28 mouse cellular contexts compared by ENCODE assay signal in genomic region chr16:26211418-26211817, GRCm38 (mm10).
DNase-seq lines count a peak whose midpoint lies in the region; ATAC-seq and TF ChIP-seq lines count a peak whose summit lies in the region.
"Had no signal": no experiment of that assay in that cellular context is flagged by ENCODE, and none has a peak within 500 bp of the region (broad histone marks: within the 10 kb centered on the region; RNA-seq: fewer than 3 reads in every experiment).

No protein-coding gene starts in this region.

- 39% methylated on average over 3 of the region's 3 CpGs for WGBS in lung, embryonic 14.5 days
- WGBS in midbrain, embryonic 10.5 days: 88% methylated on average over 3 of the region's 3 CpGs
- WGBS in liver, postnatal 0 days (ENCODE audit: insufficient replicate concordance): 73% methylated on average over 3 of the region's 3 CpGs

- no peaks in the 10 kb centered on the region for H3K36me3 ChIP-seq in lung, embryonic 14.5 days (ENCODE audit: insufficient read depth)
- H3K36me3 ChIP-seq in midbrain, embryonic 10.5 days: no peaks in the 10 kb centered on the region
- H3K36me3 ChIP-seq in liver, postnatal 0 days (replicated peaks; ENCODE audit: insufficient read depth, low read length): no peaks in the 10 kb centered on the region
- H3K36me3 ChIP-seq: embryonic facial prominence, embryonic 12.5 days; G1E; heart, embryonic 12.5 days; heart, embryonic 15.5 days had no signal

- no peak for TF ChIP-seq CTCF in lung, embryonic 14.5 days (IDR thresholded peaks at IDR 0.05; ENCODE audit: low read depth)
- TF ChIP-seq CTCF in liver, postnatal 0 days (IDR thresholded peaks at IDR 0.05; ENCODE audit: low read depth): no peak

- H3K9ac ChIP-seq in lung, embryonic 14.5 days: no peak overlapping the region
- no peak overlapping the region for H3K9ac ChIP-seq in liver, postnatal 0 days (replicated peaks)
- H3K9ac ChIP-seq: embryonic facial prominence, embryonic 12.5 days; forebrain, postnatal 0 days; heart, embryonic 12.5 days; heart, embryonic 15.5 days; hindbrain, embryonic 14.5 days had no signal

- no peak overlapping the region for H3K27ac ChIP-seq in lung, embryonic 14.5 days (ENCODE audit: low read depth)
- H3K27ac ChIP-seq in midbrain, embryonic 10.5 days (replicated peaks): no peak overlapping the region
- H3K27ac ChIP-seq in liver, postnatal 0 days (ENCODE audit: low read depth): no peak overlapping the region
- H3K27ac ChIP-seq: embryonic facial prominence, embryonic 12.5 days; gastrocnemius, adult 2 months; heart, embryonic 15.5 days; hindbrain, embryonic 14.5 days; hindbrain, postnatal 0 days had no signal

- H3K27me3 ChIP-seq in lung, embryonic 14.5 days (ENCODE audit: insufficient read depth, low read length): no peaks in the 10 kb centered on the region
- no peaks in the 10 kb centered on the region for H3K27me3 ChIP-seq in midbrain, embryonic 10.5 days (ENCODE audit: low read depth, poor library complexity, severe bottlenecking)
- H3K27me3 ChIP-seq in liver, postnatal 0 days (ENCODE audit: insufficient read depth, low read length): no peaks in the 10 kb centered on the region
- H3K27me3 ChIP-seq: CH12.LX; embryonic facial prominence, embryonic 12.5 days; heart, embryonic 12.5 days; heart, embryonic 15.5 days had no signal

- no peak for TF ChIP-seq EP300 in liver, postnatal 0 days (IDR thresholded peaks at IDR 0.05; ENCODE audit: low read depth)

- H3K4me1 ChIP-seq in lung, embryonic 14.5 days (ENCODE audit: insufficient read depth): no peaks in the 10 kb centered on the region
- H3K4me1 ChIP-seq in midbrain, embryonic 10.5 days: no peaks in the 10 kb centered on the region
- no peaks in the 10 kb centered on the region for H3K4me1 ChIP-seq in liver, postnatal 0 days (ENCODE audit: insufficient read depth)
- H3K4me1 ChIP-seq: embryonic facial prominence, embryonic 12.5 days; heart, embryonic 15.5 days had no signal

- DNase-seq in lung, embryonic 14.5 days: peak; percentile 22
- DNase-seq in lung, postnatal 25 days (ENCODE audit: low spot score): no peak
- DNase-seq in 3T3-L1 (ENCODE audit: low read depth, low spot score): peak; percentile 98
- peak; percentile 77 for DNase-seq in NIH3T3 (ENCODE audit: low read depth)
- DNase-seq in fibroblast of lung, adult 2 months (ENCODE audit: low read depth): peak; percentile 61
- no peak for DNase-seq in midbrain, embryonic 10.5 days (ENCODE audit: low spot score)
- no peak for DNase-seq in liver, postnatal 0 days
- DNase-seq: adrenal gland, postnatal 10 days; adrenal gland, postnatal 36 days; cerebellum, adult 18-20 months; cerebellum, adult 9-10 months; cerebellum, postnatal 14 days; forebrain, postnatal 0 days; gastrocnemius, adult 2 months; gastrocnemius, postnatal 14 days; heart, adult 11 months; heart, postnatal 10 days; heart, postnatal 36 days had no signal

- ATAC-seq in lung, embryonic 14.5 days (ENCODE audit: insufficient read depth): no peak
- ATAC-seq in inflammation-experienced regulatory T-cells, adult 6 months: no peak
- no peak for ATAC-seq in liver, postnatal 0 days
- ATAC-seq: forebrain, embryonic 14.5 days; forebrain, postnatal 0 days; hindbrain, postnatal 0 days; intestine, postnatal 0 days had no signal

- H3K4me3 ChIP-seq in lung, embryonic 14.5 days (ENCODE audit: low read depth, low read length): no peak overlapping the region
- no peak overlapping the region for H3K4me3 ChIP-seq in midbrain, embryonic 10.5 days
- no peak overlapping the region for H3K4me3 ChIP-seq in liver, postnatal 0 days (ENCODE audit: low read depth, low read length)
- H3K4me3 ChIP-seq: embryonic facial prominence, embryonic 12.5 days; gastrocnemius, adult 2 months; heart, embryonic 12.5 days; heart, embryonic 15.5 days had no signal

- H3K9me3 ChIP-seq in lung, embryonic 14.5 days (ENCODE audit: low read depth, low read length): peaks cover 2% of the 10 kb centered on the region; the same call in 1 of the 2 replicates
- peaks cover 14% of the 10 kb centered on the region; the same call in 1 of the 2 replicates for H3K9me3 ChIP-seq in midbrain, embryonic 10.5 days (replicated peaks)
- peaks cover 4% of the 10 kb centered on the region; the same call in 1 of the 2 replicates for H3K9me3 ChIP-seq in liver, postnatal 0 days (ENCODE audit: low read length)
- H3K9me3 ChIP-seq: G1E; heart, embryonic 12.5 days; heart, embryonic 15.5 days had no signal

- no peak overlapping the region for H3K4me2 ChIP-seq in lung, embryonic 14.5 days
- H3K4me2 ChIP-seq in liver, postnatal 0 days (ENCODE audit: low read depth, low read length): no peak overlapping the region
- H3K4me2 ChIP-seq: embryonic facial prominence, embryonic 12.5 days; heart, embryonic 12.5 days; heart, embryonic 15.5 days; hindbrain, embryonic 14.5 days had no signal

Comparison
In these comparisons a context has a peak if more than half of its experiments do, and no peak if none do; other contexts are left out.
1. DNase-seq: peak in lung, embryonic 14.5 days (single experiment), 3T3-L1 (single experiment), NIH3T3 (single experiment) and fibroblast of lung, adult 2 months (single experiment); none in lung, postnatal 25 days (single experiment), midbrain, embryonic 10.5 days (single experiment) and liver, postnatal 0 days (single experiment).